Mouse (Mus musculus): ENCODE measurements around the gene Fgd3.
A peak's percentile ranks its signal among the peaks of the same experiment; 100 is the strongest.

Gene Fgd3

DNA sequence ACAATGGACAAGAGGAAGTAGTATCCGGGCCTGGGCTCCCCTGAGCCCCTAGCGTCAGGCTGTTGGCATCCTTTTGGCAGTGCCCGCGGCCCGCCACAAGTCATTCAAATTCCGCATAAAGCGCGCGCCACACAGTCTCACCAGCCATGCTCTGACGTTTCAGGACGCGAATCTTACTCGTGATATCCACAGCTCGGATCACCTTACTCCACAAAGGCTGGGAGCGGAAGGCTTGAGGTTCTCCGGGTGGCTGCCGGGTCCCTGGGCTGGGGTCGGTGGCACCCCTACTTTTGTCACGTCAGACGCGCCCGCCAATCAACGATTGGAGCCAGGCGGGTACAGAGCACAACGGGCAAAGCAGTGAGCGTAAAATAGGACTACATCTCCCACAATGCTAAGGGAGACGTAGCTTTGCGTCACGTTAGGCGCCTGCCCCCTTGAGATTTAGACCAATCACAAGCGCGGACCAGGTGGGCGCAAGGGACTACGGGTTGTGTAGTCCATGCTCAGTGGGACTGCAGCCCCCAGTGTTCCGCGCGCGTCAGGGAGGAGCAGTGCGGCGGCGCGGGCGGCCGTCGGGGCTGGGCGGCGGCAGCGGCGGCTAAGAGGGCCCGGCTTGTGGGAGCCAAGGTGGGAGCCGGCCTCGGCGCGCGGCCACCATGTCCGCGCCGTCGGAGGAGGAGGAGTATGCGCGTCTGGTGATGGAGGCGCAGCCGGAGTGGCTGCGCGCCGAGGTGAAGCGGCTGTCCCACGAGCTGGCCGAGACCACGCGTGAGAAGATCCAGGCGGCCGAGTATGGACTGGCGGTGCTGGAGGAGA lies 21.1 kb upstream of the Fgd3 start, which contains the start of gene Bicd2:
Gene Bicd2, plus strand, starts transcription at position 574 of the 819 bp plus-strand sequence.
- DNase-seq (ENCODE audit: low spot score): peak; percentile 99

DNA sequence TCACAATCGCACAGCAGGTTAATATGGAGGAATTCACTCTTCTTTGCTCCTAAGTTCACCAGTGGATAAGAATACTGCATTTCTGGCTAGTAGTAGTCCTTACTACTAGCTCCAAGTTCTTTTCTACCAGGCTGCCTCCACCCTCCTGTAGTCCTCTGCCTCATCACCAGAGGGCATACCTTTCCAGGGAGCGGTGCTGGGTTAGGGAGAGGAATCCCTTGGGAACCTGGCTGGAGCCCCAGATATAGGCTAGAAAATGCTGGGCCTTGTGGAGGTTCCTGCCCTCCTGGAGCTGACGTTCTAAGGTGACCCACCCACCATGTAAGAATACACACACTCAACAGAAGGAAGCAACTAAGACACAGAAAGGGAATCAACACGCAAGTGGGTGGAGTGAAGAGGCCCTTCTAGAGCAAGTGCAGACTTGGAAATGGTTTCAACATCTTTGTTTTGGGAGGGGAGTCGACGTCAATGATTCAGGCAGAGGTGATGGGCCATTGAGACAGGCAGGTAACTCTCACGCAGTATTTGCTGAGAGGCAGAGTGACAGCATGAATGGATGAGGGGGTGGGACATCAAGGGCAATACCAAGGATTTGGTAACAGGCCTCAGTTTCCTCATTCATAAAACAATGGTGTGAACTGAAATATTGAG lies 18.9 kb upstream of the Fgd3 start:
- DNase-seq (ENCODE audit: low spot score): peak; percentile 39

DNA sequence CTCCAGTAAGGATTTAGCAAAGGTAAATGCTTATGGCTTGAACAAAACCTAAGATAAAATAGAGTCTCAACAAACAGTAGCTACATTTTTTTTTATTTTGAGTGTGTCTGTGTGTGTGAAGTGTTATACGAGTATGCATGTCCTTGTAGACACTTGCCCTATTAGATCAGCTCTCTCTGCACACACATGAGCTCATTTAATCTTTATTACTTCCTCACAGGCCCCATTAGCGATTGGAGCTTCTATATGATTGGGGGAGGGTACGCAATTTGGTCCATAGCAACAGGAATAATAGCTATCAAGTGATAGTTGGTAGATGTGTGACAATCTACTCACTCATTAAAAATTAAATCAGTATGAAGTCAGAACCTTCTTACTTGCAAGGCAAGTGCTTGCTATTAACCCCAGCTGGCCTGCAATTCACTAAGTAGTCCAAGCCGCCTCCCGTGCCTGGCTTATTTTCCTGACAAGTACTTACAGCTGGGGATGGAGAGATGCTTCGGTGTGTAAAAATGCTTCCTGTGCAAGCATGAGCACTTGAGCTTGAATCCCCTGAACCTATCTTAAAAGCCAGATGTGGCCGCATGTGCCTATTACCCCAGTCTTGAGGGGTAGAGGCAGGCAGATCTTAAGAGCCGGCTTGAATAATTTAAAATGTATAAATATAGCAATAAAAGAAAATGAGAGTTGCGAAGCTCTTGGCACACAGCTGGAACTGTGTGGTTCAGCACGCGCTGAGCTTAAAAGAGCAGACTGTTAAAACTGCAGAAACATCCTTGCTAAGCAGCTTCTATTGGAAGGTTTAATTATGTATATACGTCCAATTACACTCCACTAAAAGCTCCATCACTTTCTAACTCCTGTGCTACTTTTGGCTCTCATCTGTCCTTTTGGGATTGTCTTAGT lies 15.2 kb upstream of the Fgd3 start:
- DNase-seq (ENCODE audit: low spot score): no peak

DNA sequence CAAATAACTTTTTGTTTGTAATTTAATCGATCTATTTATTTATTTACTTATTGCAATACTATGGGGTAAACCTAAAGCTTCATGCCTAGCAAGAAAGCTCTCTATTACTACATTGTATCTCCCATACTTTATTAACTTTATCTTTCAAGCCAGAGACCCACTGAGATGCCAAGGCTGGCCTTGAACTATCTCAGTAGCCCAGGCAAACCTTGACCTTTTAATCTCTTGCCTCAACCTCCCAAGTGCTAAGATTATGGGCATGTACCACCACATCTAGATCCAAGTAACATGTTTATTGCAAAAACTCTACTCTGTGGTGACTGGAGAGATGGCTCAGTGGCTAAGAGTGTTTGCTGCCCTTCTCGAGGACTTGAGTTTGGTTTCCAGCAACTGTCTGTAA lies 13.1 kb upstream of the Fgd3 start:
- DNase-seq (ENCODE audit: low spot score): no peak

DNA sequence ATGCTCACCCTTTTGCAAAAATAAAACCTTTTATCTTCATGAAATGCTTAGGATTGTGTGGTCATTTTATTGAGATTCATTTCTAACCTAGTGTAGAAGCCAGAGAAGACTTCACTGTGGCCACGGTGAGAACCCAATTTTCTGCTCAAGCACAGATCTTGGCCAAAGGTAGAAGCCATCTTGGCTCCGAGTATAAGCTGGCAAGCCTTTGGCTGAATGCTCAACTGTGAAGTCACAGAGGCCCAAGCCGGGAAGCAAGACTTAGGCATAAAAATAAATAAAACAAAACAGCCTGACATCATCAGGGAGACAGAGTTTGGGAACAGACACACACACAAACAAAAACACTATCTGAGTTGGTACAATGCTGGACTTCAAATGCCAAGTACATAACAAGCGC lies 8.0 kb upstream of the Fgd3 start:
- no peak for DNase-seq (ENCODE audit: low spot score)

DNA sequence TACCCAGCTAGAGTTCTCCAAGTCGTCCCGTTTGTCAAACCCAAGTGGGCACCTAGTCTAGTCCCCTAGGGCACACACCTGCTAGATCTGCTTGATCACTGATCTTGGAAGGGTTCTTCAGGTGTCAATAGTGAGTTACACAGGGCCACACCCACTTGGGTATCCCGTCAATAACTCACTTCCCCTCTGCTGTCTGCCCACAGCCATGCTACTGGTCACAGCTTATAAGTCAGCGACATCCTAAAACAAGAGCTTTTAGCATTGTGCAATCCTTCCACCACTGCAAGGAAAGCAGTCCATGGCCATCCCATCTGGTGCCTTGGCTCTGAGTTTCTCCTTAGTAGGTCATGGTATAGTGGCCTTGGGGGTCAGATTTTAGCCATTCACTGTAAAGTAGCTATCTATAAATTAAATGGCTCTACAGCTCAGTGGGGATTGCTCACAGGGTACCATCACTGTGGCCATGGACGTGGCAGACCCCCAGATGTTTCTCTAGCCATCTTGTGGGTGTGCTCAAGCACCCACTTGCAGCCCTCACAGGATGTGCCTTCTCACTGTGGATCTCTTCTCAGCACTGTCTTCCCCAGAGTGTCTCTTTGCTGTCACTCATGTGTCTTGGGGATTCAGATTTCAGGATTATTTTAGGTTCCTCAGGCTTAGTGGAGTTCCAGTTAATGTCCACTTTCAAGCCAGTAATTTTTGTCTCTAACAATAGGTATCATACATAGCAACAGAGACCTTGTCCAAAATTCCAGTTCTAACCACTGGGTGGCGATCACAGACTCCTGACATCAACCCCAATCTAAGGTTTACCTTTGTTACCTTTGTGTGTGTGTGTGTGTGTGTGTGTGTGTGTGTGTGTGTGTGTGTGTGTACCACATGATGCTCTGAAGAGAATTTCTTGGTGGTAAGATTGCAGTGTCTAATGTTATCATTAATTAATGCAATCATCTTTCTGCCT lies 6.4 kb upstream of the Fgd3 start:
- DNase-seq (ENCODE audit: low spot score): peak; percentile 69

DNA sequence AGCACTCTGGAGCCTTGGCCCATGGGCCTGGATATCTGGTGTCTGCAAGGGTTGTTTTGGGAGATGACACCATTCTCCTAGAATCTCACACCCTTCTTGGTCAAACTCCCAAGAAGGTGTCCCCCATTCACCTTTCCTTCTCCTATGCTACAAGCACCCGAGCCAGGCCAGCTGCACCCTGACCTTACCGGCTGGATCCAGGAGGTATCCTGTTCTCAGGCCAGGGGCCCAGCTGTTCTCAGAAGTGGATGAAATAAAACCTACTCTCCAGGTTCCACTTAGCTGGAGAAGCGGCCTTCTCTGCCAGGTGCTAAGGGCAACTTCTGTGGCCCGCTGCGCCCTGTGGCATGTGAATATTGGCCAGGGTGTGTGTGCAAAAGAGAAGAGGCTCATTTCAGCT lies 4.8 kb upstream of the Fgd3 start:
- no peak for DNase-seq (ENCODE audit: low spot score)

DNA sequence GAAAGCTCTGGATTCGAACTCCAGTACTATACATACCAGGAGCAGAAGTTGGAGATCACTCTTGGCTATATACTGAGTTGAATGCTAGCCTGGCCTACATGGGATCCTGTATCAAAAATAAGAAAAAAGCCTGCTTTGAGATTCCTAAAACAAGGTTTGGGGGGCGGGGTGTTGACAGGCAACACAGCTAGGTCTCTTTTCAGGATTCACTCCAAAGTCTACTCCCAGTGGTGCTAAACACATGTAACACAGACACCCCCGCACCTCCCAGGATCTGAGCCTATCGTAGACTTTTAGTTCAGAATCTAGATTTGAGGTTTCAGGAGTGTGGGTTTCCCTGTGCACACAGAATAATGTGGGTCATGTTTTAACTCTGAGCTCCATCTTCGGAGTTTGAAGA lies 2.6 kb upstream of the Fgd3 start:
- DNase-seq (ENCODE audit: low spot score): no peak

DNA sequence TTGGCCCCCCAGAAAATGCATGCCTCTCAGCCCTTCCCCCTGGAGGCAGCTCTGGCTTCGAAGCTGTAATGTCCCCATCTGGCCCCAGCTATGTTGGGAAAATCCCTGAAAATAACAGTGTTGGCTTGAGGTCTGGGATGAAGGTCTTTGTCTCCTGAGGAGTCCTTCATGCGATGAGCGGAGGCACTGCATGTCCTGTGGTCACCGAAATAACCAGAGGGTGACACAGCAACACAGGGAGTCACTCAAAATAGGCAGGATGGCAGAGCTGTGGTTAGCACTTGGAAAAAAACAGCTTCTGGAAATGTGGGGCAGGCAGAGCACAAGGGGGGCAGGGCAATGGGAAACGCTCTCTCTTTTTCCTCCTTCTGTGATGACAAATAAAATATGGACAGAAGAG lies 2.1 kb upstream of the Fgd3 start:
- no peak for DNase-seq (ENCODE audit: low spot score)

DNA sequence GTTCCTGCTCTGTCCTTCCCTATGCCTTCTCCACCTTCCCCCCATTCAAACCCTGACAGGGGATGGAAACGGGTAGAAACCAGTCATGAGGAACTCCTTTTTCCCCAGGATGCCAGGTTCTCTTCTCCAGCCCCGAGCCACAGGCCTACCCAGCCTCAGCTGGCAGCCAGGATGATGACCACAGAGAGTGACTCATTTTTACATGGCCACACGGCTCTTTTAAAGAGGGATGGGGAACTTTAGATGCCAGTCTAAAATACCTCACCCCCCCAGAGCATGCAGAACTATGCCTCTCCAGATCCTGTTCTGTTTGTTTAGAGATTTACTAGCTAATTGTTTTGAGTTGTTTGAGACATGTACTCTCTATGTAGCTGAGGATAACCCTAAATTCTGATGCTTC lies 1.3 kb upstream of the Fgd3 start:
- no peak for DNase-seq (ENCODE audit: low spot score)

DNA sequence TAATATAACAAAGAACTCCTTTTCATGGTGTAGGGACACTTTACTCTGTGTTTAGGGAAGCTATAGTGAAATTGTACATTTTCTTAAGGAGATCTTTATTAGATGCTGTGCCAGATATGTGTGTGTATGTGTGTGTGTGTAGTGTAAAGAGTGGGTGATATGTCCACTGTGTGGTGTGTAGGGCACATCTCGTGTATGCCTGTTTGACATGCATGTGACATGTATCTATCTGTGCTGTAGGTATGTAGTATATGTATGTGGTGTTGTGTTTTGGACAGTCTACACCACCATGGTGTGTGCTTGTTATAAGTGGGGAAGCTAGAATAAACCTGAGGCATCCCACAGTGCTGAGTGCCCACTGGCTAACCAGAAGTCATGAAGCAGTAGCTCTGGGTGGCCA lies 403 bp upstream of the Fgd3 start:
- DNase-seq (ENCODE audit: low spot score): no peak

DNA sequence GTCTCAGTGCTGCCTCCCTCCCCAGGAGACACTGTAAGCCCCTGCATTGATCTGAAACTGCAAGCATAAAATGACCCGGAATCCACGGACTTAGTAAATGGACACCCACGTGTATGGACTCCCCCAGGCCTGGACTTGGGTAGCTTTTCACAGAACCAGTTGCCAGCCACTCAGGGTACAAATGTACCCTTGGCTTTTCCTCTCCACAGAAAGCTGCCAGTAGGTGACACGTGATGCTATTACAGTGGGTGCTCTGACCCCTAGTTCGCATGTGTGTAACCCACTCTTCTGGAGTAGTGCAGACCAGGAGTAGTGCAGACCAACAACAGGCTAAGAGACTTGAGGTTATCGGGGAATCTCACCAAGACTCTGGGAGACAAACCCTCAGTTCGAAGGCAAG lies 2.2 kb downstream of the Fgd3 start:
- DNase-seq (ENCODE audit: low spot score): no peak

DNA sequence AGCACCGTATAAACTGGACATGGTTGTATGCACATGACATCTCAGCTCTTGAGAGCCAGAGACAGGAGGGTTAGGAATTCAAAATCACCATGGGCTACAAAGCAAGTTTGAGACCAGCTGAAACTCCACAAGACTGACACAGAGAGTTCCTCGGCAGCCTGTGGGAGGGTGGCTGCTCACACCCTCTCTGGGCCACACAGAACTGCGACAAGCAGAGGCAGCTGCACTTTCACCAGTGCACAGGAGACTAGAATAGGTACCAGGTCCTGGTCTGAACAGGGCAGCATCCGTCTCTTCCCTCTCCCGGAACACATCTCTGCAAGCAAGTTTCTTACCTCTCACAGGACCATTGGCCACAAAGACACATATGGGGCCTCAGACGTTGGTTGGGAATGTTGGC lies 2.6 kb downstream of the Fgd3 start:
- no peak for DNase-seq (ENCODE audit: low spot score)

DNA sequence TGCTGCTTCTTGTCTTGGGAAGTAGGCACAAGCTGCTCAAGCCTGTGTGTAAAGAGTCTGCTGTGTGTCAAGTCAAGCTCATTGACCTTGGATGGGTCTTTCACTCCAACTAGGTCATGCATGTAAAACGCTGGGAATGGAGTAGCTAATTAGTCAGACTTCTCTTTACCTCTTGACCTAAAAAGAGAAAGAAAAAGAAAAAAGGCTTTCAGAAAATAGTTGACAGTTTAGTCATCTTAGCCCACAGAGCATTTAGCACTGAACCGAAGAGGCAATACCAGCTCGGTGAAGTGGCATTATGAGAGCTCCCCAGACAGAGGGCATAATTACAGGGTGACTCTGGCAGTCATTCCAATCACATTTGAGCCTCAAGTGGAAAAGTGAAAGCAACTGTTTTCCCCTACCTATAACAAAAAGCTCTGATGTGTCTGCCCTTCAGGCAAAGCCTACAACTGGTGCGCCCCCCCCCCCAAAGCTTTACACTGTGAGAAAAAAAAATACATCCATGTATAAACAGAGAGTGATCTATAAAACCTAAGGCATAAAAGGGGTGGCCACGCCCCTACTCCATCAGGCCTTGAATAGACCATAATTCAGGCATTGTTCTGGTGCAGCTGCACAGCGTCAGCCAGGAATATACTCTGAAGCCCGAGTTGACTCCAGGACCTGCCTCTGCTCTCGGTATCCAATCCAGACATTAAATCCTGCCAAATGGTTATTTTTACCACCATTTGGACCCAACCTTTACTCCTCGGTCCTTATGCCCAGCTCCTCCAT lies 3.5 kb downstream of the Fgd3 start:
- peak; percentile 62 for DNase-seq (ENCODE audit: low spot score)

DNA sequence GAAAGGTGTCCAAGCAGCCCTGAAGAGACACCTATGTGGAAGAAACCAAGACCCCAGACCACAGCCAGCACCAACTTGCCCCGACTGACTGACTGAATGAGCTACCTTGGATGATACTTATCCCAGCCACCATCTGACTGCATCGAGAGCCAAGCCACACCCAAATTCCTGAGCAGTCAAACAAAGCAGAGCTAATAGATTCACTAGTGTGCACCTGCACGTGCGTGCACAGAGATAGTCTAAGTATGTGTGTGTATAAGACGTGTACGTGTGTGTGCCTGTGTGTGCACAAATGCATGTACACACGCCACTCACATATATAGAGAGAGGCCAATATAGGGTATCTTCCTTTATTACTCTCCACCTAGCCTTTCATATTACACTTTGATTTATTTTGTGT lies 8.5 kb downstream of the Fgd3 start:
- no peak for DNase-seq (ENCODE audit: low spot score)

DNA sequence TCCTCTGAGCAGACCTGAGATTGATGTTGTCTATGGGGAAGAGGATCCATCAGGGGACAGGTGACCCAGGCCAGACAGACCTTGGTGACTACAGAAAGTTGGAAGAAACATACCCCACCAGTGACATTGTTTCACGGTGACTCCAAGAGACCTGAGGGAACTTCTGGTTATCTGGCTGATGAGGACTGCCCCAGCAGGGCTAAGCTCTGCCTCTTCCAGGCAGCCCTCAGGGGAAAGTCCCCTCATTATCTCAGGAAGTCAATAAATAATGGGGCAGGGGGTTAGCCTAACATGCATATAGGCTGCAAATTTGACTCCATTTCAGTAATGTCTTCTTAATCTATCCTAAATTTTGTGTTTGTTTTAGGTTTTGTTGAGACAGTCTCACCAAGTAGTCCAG lies 10.6 kb downstream of the Fgd3 start:
- DNase-seq (ENCODE audit: low spot score): no peak

DNA sequence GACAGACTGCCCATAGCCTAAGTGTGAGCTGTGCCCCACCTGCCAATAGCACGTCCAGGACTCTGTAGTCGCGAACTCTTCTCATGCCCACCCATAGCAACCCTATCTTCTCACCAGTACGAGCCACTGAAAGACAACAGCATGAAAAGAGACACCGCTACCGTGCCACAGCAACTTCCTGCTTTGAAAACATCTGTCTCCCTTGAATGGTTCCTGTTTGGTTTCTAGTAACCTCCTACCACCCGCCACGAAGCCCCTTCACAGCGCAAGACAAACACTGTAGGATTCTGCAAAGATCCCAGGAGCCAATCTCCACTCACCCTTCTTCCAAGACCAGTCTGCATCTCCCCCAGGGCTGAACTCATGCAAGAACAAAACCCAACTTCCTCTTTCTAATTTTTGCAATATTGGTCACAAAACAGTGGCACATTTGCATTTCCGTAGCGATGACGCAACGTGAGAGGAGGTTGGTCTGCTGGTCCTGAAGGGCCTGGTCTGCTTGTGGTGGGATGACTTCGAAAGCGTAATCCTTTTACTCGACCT lies 11.2 kb downstream of the Fgd3 start:
- DNase-seq (ENCODE audit: low spot score): no peak

DNA sequence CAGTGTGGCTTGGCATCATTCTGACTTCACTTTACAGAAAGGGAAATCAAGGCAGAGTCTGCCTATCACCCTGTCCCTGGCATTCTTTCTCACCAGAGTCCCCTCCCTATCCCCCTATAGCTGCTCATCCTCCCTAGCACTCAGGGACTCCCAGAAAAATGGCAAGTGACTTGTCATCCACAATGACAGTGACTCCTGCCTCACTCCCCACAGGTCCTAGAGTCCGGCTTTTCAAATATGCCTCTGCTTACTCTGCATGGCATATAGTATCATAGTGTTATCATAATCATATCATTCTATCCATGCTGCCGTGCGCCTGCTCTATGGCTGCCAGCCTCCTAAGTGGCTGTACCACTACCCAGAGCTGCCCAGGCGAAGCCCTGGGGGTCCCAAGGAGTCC lies 11.9 kb downstream of the Fgd3 start:
- no peak for DNase-seq (ENCODE audit: low spot score)

DNA sequence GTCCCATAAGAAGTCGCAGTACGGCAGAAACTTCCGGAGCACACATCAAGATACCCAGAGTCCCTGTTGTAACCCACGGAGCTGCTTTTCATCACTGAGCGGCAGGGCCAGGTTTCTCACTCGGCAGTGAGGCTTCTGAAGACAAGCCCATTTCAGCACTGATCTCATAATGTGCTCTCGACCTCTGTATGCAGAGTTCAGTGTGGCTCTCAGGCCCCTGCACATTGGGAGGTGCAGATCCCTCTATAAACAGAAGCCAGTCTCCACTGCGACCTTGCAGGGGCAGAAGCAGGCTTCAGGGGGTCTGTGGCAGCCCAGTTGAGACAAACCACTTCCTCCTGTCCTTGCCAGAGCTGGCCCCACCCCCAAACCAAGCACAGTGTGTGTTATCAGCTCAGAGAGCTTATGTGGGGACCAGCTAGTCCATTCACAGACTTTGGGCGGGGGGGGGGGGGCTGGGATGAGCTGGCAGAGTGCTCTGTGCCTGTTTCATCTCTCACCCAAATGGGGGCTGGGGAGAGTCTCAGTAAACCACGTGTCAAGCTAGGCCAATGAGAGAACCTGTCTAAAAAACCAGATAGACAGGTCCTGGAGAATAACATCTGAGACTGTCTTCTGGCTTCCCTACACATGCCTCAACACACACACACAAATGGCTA lies 12.7 kb downstream of the Fgd3 start:
- DNase-seq (ENCODE audit: low spot score): peak; percentile 51

DNA sequence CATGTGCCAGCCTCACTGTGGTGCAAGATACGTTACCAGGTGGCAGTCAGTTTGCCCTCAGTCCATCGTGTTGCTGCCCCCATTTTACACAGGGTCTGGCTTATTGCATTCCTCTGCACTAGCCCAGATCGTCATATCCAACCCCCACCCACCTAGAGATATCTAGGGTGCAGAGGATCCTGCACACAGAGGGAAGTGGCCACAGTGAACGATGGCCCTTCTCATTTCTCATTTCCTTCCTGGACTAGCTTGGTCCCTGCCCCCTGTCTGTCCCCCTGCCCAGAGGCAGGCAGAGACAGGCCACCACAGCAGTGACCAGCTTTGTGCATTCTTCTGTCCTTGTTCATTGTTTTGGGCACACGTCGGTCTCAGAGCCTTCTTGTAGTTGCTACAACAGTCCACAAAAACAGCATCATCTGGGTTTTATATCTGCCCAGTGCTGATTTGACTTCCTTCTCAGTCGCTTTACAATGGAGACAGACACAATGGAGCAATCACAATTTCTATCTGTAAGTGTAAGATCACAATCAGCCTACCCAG lies 13.3 kb downstream of the Fgd3 start:
- DNase-seq (ENCODE audit: low spot score): no peak
